Mouse (Mus musculus): ENCODE results near the gene Gm10778. TPM values are rescaled to one million over a fixed set of nuclear protein-coding genes. Genes with fewer than 3 reads are reported as not detected.

Gm10778 gene
- total and polyA plus RNA-seq, 2 experiments, result 0.18 to 2.5 TPM

GRCm38 (mm10) chr10:81643449-81644055 is 5.3 kb upstream of the Gm10778 start:
- under 1% methylated on average over 75 of the region's 75 CpGs for WGBS
- Histone ChIP-seq H3K9ac (ENCODE audit: low read depth, low read length) (peak overlapping the region; percentile 93), H3K36me3 (ENCODE audit: control insufficient read depth, insufficient read depth, low read length) (no peaks in the 10 kb centered on the region), H3K4me3 (ENCODE audit: insufficient read depth, low read depth, low read length) (peak overlapping the region; percentile 80), H3K27ac (replicated peaks; ENCODE audit: insufficient read depth, low read depth, low read length) (peak overlapping the region; percentile 79), H3K4me1 (ENCODE audit: control insufficient read depth, insufficient read depth, low read length) (peaks cover 8% of the 10 kb centered on the region), H3K27me3 (ENCODE audit: control insufficient read depth, insufficient read depth, low read length) (no peaks in the 10 kb centered on the region), H3K79me2 (ENCODE audit: control insufficient read depth, insufficient read depth, low read length) (no peaks in the 10 kb centered on the region)
- peak; percentile 90 for DNase-seq (ENCODE audit: extremely low read depth, low read depth, low spot score)
- 0 out of 2 replicates have a peak, but pooled peaks have one; percentile 23 for TF ChIP-seq CTCF (IDR thresholded peaks at IDR 0.05; ENCODE audit: low read depth, low read length)
- peak; percentile 62; the same call in 1 of the 2 replicates for TF ChIP-seq POLR2A (IDR thresholded peaks at IDR 0.05; ENCODE audit: extremely low read depth, insufficient read depth, low read length)

- H3K27ac ChIP-seq (replicated peaks; ENCODE audit: insufficient read depth, low read depth, low read length), result peak overlapping the region; percentile 74; the same call in 1 of the 2 replicates
- peak overlapping the region; percentile 80 for H3K4me3 ChIP-seq (ENCODE audit: insufficient read depth, low read depth, low read length)
- TF ChIP-seq CTCF (IDR thresholded peaks at IDR 0.05; ENCODE audit: low read depth, low read length), result no peak
- no peak for TF ChIP-seq POLR2A (IDR thresholded peaks at IDR 0.05; ENCODE audit: extremely low read depth, insufficient read depth, low read length)
- H3K9ac ChIP-seq (ENCODE audit: low read depth, low read length), result peak overlapping the region; percentile 41
- no peaks in the 10 kb centered on the region for H3K79me2 ChIP-seq (ENCODE audit: control insufficient read depth, insufficient read depth, low read length)
- H3K4me1 ChIP-seq (ENCODE audit: control insufficient read depth, insufficient read depth, low read length), result peaks cover 10% of the 10 kb centered on the region
- 40% methylated on average over 2 of the region's 2 CpGs for WGBS
- no peaks in the 10 kb centered on the region for H3K36me3 ChIP-seq (ENCODE audit: control insufficient read depth, insufficient read depth, low read length)
- H3K27me3 ChIP-seq (ENCODE audit: control insufficient read depth, insufficient read depth, low read length), result no peaks in the 10 kb centered on the region
- no peak for DNase-seq (ENCODE audit: extremely low read depth, low read depth, low spot score)
Measured at GRCm38 (mm10) chr10:81644162-81644561, 4.7 kb upstream of the Gm10778 start.

GRCm38 (mm10) chr10:81644716-81645115 is 4.1 kb upstream of the Gm10778 start:
- 94% methylated on average over 18 of the region's 18 CpGs for WGBS
- DNase-seq (ENCODE audit: extremely low read depth, low read depth, low spot score), result no peak

GRCm38 (mm10) chr10:81645391-81645790 is 3.5 kb upstream of the Gm10778 start:
- no peaks in the 10 kb centered on the region for H3K27me3 ChIP-seq (ENCODE audit: control insufficient read depth, insufficient read depth, low read length)
- no peak overlapping the region for H3K9ac ChIP-seq (ENCODE audit: low read depth, low read length)
- peaks cover 10% of the 10 kb centered on the region for H3K4me1 ChIP-seq (ENCODE audit: control insufficient read depth, insufficient read depth, low read length)
- H3K36me3 ChIP-seq (ENCODE audit: control insufficient read depth, insufficient read depth, low read length), result no peaks in the 10 kb centered on the region
- DNase-seq (ENCODE audit: extremely low read depth, low read depth, low spot score), result no peak
- peaks cover 3% of the 10 kb centered on the region; the same call in 1 of the 2 replicates for H3K79me2 ChIP-seq (ENCODE audit: control insufficient read depth, insufficient read depth, low read length)
- no peak overlapping the region for H3K4me3 ChIP-seq (ENCODE audit: insufficient read depth, low read depth, low read length)
- TF ChIP-seq POLR2A (IDR thresholded peaks at IDR 0.05; ENCODE audit: extremely low read depth, insufficient read depth, low read length), result no peak
- TF ChIP-seq CTCF (IDR thresholded peaks at IDR 0.05; ENCODE audit: low read depth, low read length), result no peak
- WGBS, result 97% methylated on average over 4 of the region's 4 CpGs
- no peak overlapping the region for H3K27ac ChIP-seq (replicated peaks; ENCODE audit: insufficient read depth, low read depth, low read length)

More at GRCm38 (mm10) chr10:81644716-81645115, 4.1 kb upstream of the Gm10778 start:
- Histone ChIP-seq H3K27me3 (ENCODE audit: control insufficient read depth, insufficient read depth, low read length) (no peaks in the 10 kb centered on the region), H3K36me3 (ENCODE audit: control insufficient read depth, insufficient read depth, low read length) (no peaks in the 10 kb centered on the region), H3K4me3 (ENCODE audit: insufficient read depth, low read depth, low read length) (no peak overlapping the region), H3K9ac (ENCODE audit: low read depth, low read length) (no peak overlapping the region), H3K27ac (replicated peaks; ENCODE audit: insufficient read depth, low read depth, low read length) (no peak overlapping the region), H3K79me2 (ENCODE audit: control insufficient read depth, insufficient read depth, low read length) (no peaks in the 10 kb centered on the region), H3K4me1 (ENCODE audit: control insufficient read depth, insufficient read depth, low read length) (peaks cover 10% of the 10 kb centered on the region)
- no peak for TF ChIP-seq CTCF (IDR thresholded peaks at IDR 0.05; ENCODE audit: low read depth, low read length)
- no peak for TF ChIP-seq POLR2A (IDR thresholded peaks at IDR 0.05; ENCODE audit: extremely low read depth, insufficient read depth, low read length)

GRCm38 (mm10) chr10:81646015-81646555 is 2.8 kb upstream of the Gm10778 start:
- Histone ChIP-seq H3K27ac (replicated peaks; ENCODE audit: insufficient read depth, low read depth, low read length) (no peak overlapping the region), H3K79me2 (ENCODE audit: control insufficient read depth, insufficient read depth, low read length) (peaks cover 4% of the 10 kb centered on the region; the same call in 1 of the 2 replicates), H3K27me3 (ENCODE audit: control insufficient read depth, insufficient read depth, low read length) (no peaks in the 10 kb centered on the region), H3K4me3 (ENCODE audit: insufficient read depth, low read depth, low read length) (no peak overlapping the region), H3K4me1 (ENCODE audit: control insufficient read depth, insufficient read depth, low read length) (peaks cover 10% of the 10 kb centered on the region), H3K36me3 (ENCODE audit: control insufficient read depth, insufficient read depth, low read length) (no peaks in the 10 kb centered on the region), H3K9ac (ENCODE audit: low read depth, low read length) (no peak overlapping the region)
- WGBS, result 63% methylated on average over 7 of the region's 7 CpGs
- DNase-seq (ENCODE audit: extremely low read depth, low read depth, low spot score), result no peak
- TF ChIP-seq POLR2A (IDR thresholded peaks at IDR 0.05; ENCODE audit: extremely low read depth, insufficient read depth, low read length) (no peak), CTCF (IDR thresholded peaks at IDR 0.05; ENCODE audit: low read depth, low read length) (no peak)

GRCm38 (mm10) chr10:81655178-81655577 is 6.3 kb downstream of the Gm10778 start:
- DNase-seq (ENCODE audit: extremely low read depth, low read depth, low spot score), result no peak
- 98% methylated on average over 10 of the region's 10 CpGs for WGBS

More at GRCm38 (mm10) chr10:81655178-81655577, 6.3 kb downstream of the Gm10778 start:
- TF ChIP-seq CTCF (IDR thresholded peaks at IDR 0.05; ENCODE audit: low read depth, low read length) (no peak), POLR2A (IDR thresholded peaks at IDR 0.05; ENCODE audit: extremely low read depth, insufficient read depth, low read length) (no peak)
- H3K4me1 ChIP-seq (ENCODE audit: control insufficient read depth, insufficient read depth, low read length), result no peaks in the 10 kb centered on the region
- no peak overlapping the region for H3K27ac ChIP-seq (replicated peaks; ENCODE audit: insufficient read depth, low read depth, low read length)
- peaks cover 17% of the 10 kb centered on the region for H3K36me3 ChIP-seq (ENCODE audit: control insufficient read depth, insufficient read depth, low read length)
- H3K79me2 ChIP-seq (ENCODE audit: control insufficient read depth, insufficient read depth, low read length), result peaks cover 14% of the 10 kb centered on the region; the same call in 1 of the 2 replicates
- H3K9ac ChIP-seq (ENCODE audit: low read depth, low read length), result no peak overlapping the region
- H3K4me3 ChIP-seq (ENCODE audit: insufficient read depth, low read depth, low read length), result no peak overlapping the region
- peaks cover 4% of the 10 kb centered on the region; the same call in 1 of the 2 replicates for H3K27me3 ChIP-seq (ENCODE audit: control insufficient read depth, insufficient read depth, low read length)
